Mouse (Mus musculus) hindbrain, embryonic 15.5 days (tissue): ENCODE results near the gene Izumo3. TPM values are rescaled to one million over a fixed set of nuclear protein-coding genes. Genes with fewer than 3 reads are reported as not detected.
"Not testable (repeated sequence)": the region's sequence is repeated elsewhere in the genome, so short reads cannot be mapped to it uniquely, and the experiment has no call there.

Experiments used
- ATAC-seq: fragments of 200-750 bp; cut with Nextera tagmentation; 2 replicates; pipeline ENCODE4 v1.8.0; 2017; ENCODE audit warnings: low read depth, moderate number of reproducible peaks, moderate TSS enrichment; ENCODE audit not compliant: low FRiP score
- H3K27ac ChIP-seq: fragments of 300-500 bp; sonication (generic); replicated peaks from 2 replicates; pipeline ENCODE4 v1.5.1; 2015; ENCODE audit warnings: mild to moderate bottlenecking, inconsistent platforms
- H3K27me3 ChIP-seq: fragments of 300-500 bp; sonication (generic); 2 replicates; pipeline ENCODE4 v1.6.1; 2015; ENCODE audit warnings: control low read depth, inconsistent platforms
- H3K36me3 ChIP-seq: fragments of 300-500 bp; sonication (generic); 2 replicates; pipeline ENCODE4 v1.6.1; 2015; ENCODE audit warnings: control low read depth, inconsistent platforms
- H3K4me1 ChIP-seq: fragments of 300-500 bp; sonication (generic); replicated peaks from 2 replicates; pipeline ENCODE4 v1.6.1; 2015; ENCODE audit warnings: control low read depth, inconsistent platforms
- H3K4me2 ChIP-seq: fragments of 300-500 bp; sonication (generic); 2 replicates; pipeline ENCODE4 v1.6.1; 2015; ENCODE audit warnings: moderate library complexity, mild to moderate bottlenecking, inconsistent platforms
- H3K4me3 ChIP-seq: fragments of 300-500 bp; sonication (generic); 2 replicates; pipeline ENCODE4 v1.5.1; 2015; ENCODE audit warnings: mild to moderate bottlenecking, inconsistent platforms
- H3K9ac ChIP-seq: fragments of 300-500 bp; sonication (generic); 2 replicates; pipeline ENCODE4 v1.6.1; 2015; ENCODE audit warnings: inconsistent platforms
- H3K9me3 ChIP-seq: fragments of 300-500 bp; sonication (generic); 2 replicates; pipeline ENCODE4 v1.6.1; 2016; ENCODE audit warnings: control low read depth, inconsistent platforms
- WGBS: fragments of 180-500 bp; shearing (Covaris S2); methylation state at CpG from one replicate; pipeline ENCODE4 v1.1.7; 2015; 5-methylcytosine and 5-hydroxymethylcytosine counted together
- polyA plus RNA-seq: library from polyadenylated mRNA; unstranded; fragments of >200 nt; fragmentation: Nextera tagmentation; extraction: Ambion mirVana; gene quantifications from 2 replicates; pipeline ENCODE4 v1.2.1, GENCODE M21; 2015

Izumo3 gene
- not detected in 2 replicates for polyA plus RNA-seq

- Histone ChIP-seq H3K36me3 (no peaks in the 10 kb centered on the region), H3K9me3 (no peaks in the 10 kb centered on the region), H3K27me3 (no peaks in the 10 kb centered on the region), H3K4me1 (no peaks in the 10 kb centered on the region), H3K4me3 (no peak within 1 kb of the TSS), H3K9ac (no peak within 1 kb of the TSS), H3K27ac (no peak within 1 kb of the TSS), H3K4me2 (no peak within 1 kb of the TSS)
- no peak for ATAC-seq
Observed at GRCm38 (mm10) chr4:92147134-92147533, at the start of gene Izumo3. Izumo3 (minus strand) TSS chr4:92147234.

- 90% methylated on average over 1 of the region's 1 CpGs for WGBS
- H3K4me2 ChIP-seq, ATAC-seq, H3K27me3 ChIP-seq, H3K9ac ChIP-seq, H3K4me1 ChIP-seq, H3K9me3 ChIP-seq, H3K4me3 ChIP-seq, H3K27ac ChIP-seq, H3K36me3 ChIP-seq: not testable (repeated sequence)
Observed at GRCm38 (mm10) chr4:92191649-92192048, 44.6 kb upstream of the Izumo3 start, which contains the start of gene Gm12666. Gm12666 (minus strand) TSS chr4:92191749.

- Histone ChIP-seq H3K9me3 (no peaks in the 10 kb centered on the region), H3K36me3 (no peaks in the 10 kb centered on the region), H3K27me3 (no peaks in the 10 kb centered on the region), H3K4me3 (no peak overlapping the region), H3K9ac (no peak overlapping the region), H3K4me1 (no peaks in the 10 kb centered on the region), H3K4me2 (no peak overlapping the region), H3K27ac (no peak overlapping the region)
- ATAC-seq, result no peak
- 64% methylated on average over 1 of the region's 1 CpGs for WGBS
Observed at GRCm38 (mm10) chr4:92152646-92153045, 5.6 kb upstream of the Izumo3 start.

- H3K36me3 ChIP-seq, result no peaks in the 10 kb centered on the region
- H3K4me1 ChIP-seq, result no peaks in the 10 kb centered on the region
- WGBS, result 21% methylated on average over 8 of the region's 8 CpGs
- H3K9ac ChIP-seq, result no peak overlapping the region
- no peak overlapping the region for H3K4me3 ChIP-seq
- H3K9me3 ChIP-seq, result no peaks in the 10 kb centered on the region
- no peaks in the 10 kb centered on the region for H3K27me3 ChIP-seq
- no peak overlapping the region for H3K27ac ChIP-seq
- no peak overlapping the region for H3K4me2 ChIP-seq
- ATAC-seq, result no peak
Observed at GRCm38 (mm10) chr4:92111390-92111988, 35.5 kb downstream of the Izumo3 start.

GRCm38 (mm10) chr4:92097386-92097785, 49.6 kb downstream of the Izumo3 start:
- Histone ChIP-seq H3K27ac (no peak overlapping the region), H3K36me3 (no peaks in the 10 kb centered on the region), H3K4me3 (no peak overlapping the region), H3K27me3 (no peaks in the 10 kb centered on the region), H3K9ac (no peak overlapping the region), H3K4me1 (no peaks in the 10 kb centered on the region), H3K4me2 (no peak overlapping the region), H3K9me3 (no peaks in the 10 kb centered on the region)
- no peak for ATAC-seq
- 62% methylated on average over 4 of the region's 4 CpGs for WGBS

- H3K27me3 ChIP-seq, result no peaks in the 10 kb centered on the region
- H3K4me1 ChIP-seq, result no peaks in the 10 kb centered on the region
- no peak overlapping the region for H3K27ac ChIP-seq
- ATAC-seq, result no peak
- H3K4me3 ChIP-seq, result no peak overlapping the region
- no peak overlapping the region for H3K9ac ChIP-seq
- no peak overlapping the region for H3K4me2 ChIP-seq
- 61% methylated on average over 1 of the region's 1 CpGs for WGBS
- no peaks in the 10 kb centered on the region for H3K9me3 ChIP-seq
- H3K36me3 ChIP-seq, result no peaks in the 10 kb centered on the region
Observed at GRCm38 (mm10) chr4:92095951-92096350, 51.1 kb downstream of the Izumo3 start.

Other genes starting within 250 kb of the Izumo3 start
- not detected in 2 replicates for gene Gm12666, start 44.5 kb upstream of the Izumo3 start, polyA plus RNA-seq